ENCODE assay signal across 9 mouse cellular contexts in the genomic region with DNA sequence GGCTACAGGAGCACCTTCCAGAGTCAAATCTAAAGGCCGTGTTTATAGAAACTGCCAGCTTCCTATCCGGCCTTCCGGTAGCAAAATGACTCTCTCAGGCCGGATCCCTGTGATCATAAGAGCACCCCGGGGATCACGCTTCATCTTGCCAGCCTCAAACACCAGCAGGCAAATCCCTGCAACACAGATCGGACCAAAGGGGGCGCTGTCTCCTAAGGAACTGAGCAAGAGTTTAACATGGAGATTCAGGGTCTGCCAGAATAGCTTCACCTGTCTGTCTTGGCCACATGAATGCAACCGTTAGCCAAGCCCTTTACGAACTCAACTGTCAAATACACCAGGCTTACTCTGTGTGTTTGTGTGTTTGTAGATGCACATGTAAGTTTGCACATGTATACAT. TPM values are rescaled to one million over a fixed set of nuclear protein-coding genes. Genes with fewer than 3 reads are reported as not detected.
DNase-seq lines count a peak whose midpoint lies in the region; ATAC-seq and TF ChIP-seq lines count a peak whose summit lies in the region.
"Had no signal": no experiment of that assay in that cellular context is flagged by ENCODE, and none has a peak within 500 bp of the region (broad histone marks: within the 10 kb centered on the region; RNA-seq: fewer than 3 reads in every experiment).

No protein-coding gene starts in this region.

- no peaks in the 10 kb centered on the region for H3K9me3 ChIP-seq in forebrain, embryonic 14.5 days (replicated peaks; ENCODE audit: control insufficient read depth, low read length)
- no peaks in the 10 kb centered on the region for H3K9me3 ChIP-seq in forebrain, embryonic 16.5 days (ENCODE audit: control insufficient read depth, low read length)
- H3K9me3 ChIP-seq in liver, postnatal 0 days (ENCODE audit: low read length): no peaks in the 10 kb centered on the region
- H3K9me3 ChIP-seq: liver, embryonic 15.5 days had no signal

- H3K27ac ChIP-seq in forebrain, embryonic 14.5 days (ENCODE audit: low read depth, low read length): no peak overlapping the region
- H3K27ac ChIP-seq in forebrain, embryonic 16.5 days (ENCODE audit: low read length): no peak overlapping the region
- no peak overlapping the region for H3K27ac ChIP-seq in liver, postnatal 0 days (ENCODE audit: low read depth)
- H3K27ac ChIP-seq: liver, embryonic 15.5 days had no signal

- TF ChIP-seq CTCF in liver, postnatal 0 days (IDR thresholded peaks at IDR 0.05; ENCODE audit: low read depth): peak; percentile 61

- H3K4me1 ChIP-seq in forebrain, embryonic 14.5 days (ENCODE audit: control insufficient read depth, insufficient read depth, low read length): no peaks in the 10 kb centered on the region
- H3K4me1 ChIP-seq in forebrain, embryonic 16.5 days (replicated peaks; ENCODE audit: control insufficient read depth, insufficient read depth, low read length): no peaks in the 10 kb centered on the region
- H3K4me1 ChIP-seq in liver, postnatal 0 days (ENCODE audit: insufficient read depth): no peaks in the 10 kb centered on the region
- H3K4me1 ChIP-seq: liver, embryonic 15.5 days had no signal

- H3K4me2 ChIP-seq in forebrain, embryonic 14.5 days (ENCODE audit: low read length): no peak overlapping the region
- no peak overlapping the region for H3K4me2 ChIP-seq in forebrain, embryonic 16.5 days (ENCODE audit: low read length)
- H3K4me2 ChIP-seq in liver, postnatal 0 days (ENCODE audit: low read depth, low read length): no peak overlapping the region
- H3K4me2 ChIP-seq: liver, embryonic 15.5 days had no signal

- DNase-seq in forebrain, embryonic 14.5 days (ENCODE audit: low spot score): peak; percentile 35
- peak; percentile 64 for DNase-seq in left cerebral cortex, postnatal 4 days
- no peak for DNase-seq in left cerebral cortex, adult 8-10 months (ENCODE audit: low spot score in 2 of 2)
- DNase-seq in ZHBTc4 (ENCODE audit: low read depth, low spot score): peak; percentile 77
- DNase-seq in liver, postnatal 0 days: peak; percentile 58
- DNase-seq in thymus, postnatal 36 days: peak; percentile 12 to 19

- intact Hi-C loops in left cerebral cortex, postnatal 4 days (cut with DNase I): no loop called here

- 59% methylated on average over 10 of the region's 10 CpGs for WGBS in forebrain, embryonic 14.5 days
- 55% methylated on average over 10 of the region's 10 CpGs for WGBS in forebrain, embryonic 16.5 days
- WGBS in liver, postnatal 0 days (ENCODE audit: insufficient replicate concordance): 40% methylated on average over 10 of the region's 10 CpGs

- no peaks in the 10 kb centered on the region for H3K36me3 ChIP-seq in forebrain, embryonic 14.5 days (ENCODE audit: control insufficient read depth, insufficient read depth, low read length)
- no peaks in the 10 kb centered on the region for H3K36me3 ChIP-seq in forebrain, embryonic 16.5 days (ENCODE audit: control insufficient read depth, insufficient read depth)
- no peaks in the 10 kb centered on the region for H3K36me3 ChIP-seq in liver, postnatal 0 days (replicated peaks; ENCODE audit: insufficient read depth, low read length)
- H3K36me3 ChIP-seq: liver, embryonic 15.5 days had no signal

- H3K9ac ChIP-seq in forebrain, embryonic 14.5 days (ENCODE audit: low read length): no peak overlapping the region
- H3K9ac ChIP-seq in forebrain, embryonic 16.5 days (replicated peaks; ENCODE audit: low read depth, low read length): no peak overlapping the region
- H3K9ac ChIP-seq in liver, postnatal 0 days (replicated peaks): no peak overlapping the region
- H3K9ac ChIP-seq: liver, embryonic 15.5 days had no signal

- ATAC-seq in forebrain, embryonic 14.5 days: no peak
- ATAC-seq in forebrain, embryonic 16.5 days: no peak
- ATAC-seq in liver, postnatal 0 days: no peak
- ATAC-seq in frontal cortex, adult (ENCODE audit: low TSS enrichment): no peak

- no peak overlapping the region for H3K4me3 ChIP-seq in forebrain, embryonic 14.5 days (ENCODE audit: low read depth, low read length)
- H3K4me3 ChIP-seq in forebrain, embryonic 16.5 days (replicated peaks; ENCODE audit: low read length): no peak overlapping the region
- no peak overlapping the region for H3K4me3 ChIP-seq in liver, postnatal 0 days (ENCODE audit: low read depth, low read length)
- H3K4me3 ChIP-seq: liver, embryonic 15.5 days had no signal

- H3K27me3 ChIP-seq in forebrain, embryonic 14.5 days (replicated peaks; ENCODE audit: control insufficient read depth, insufficient read depth, low read length): no peaks in the 10 kb centered on the region
- H3K27me3 ChIP-seq in forebrain, embryonic 16.5 days (replicated peaks; ENCODE audit: control insufficient read depth, insufficient read depth, low read length): no peaks in the 10 kb centered on the region; the same call in 1 of the 2 replicates
- H3K27me3 ChIP-seq in liver, postnatal 0 days (ENCODE audit: insufficient read depth, low read length): no peaks in the 10 kb centered on the region
- H3K27me3 ChIP-seq: liver, embryonic 15.5 days had no signal

- TF ChIP-seq EP300 in liver, postnatal 0 days (IDR thresholded peaks at IDR 0.05; ENCODE audit: low read depth): no peak

RNA-seq across cellular contexts. Expression of gene Bcas1, which starts 8.9 kb away (rescaled TPM):
- 1.4 and 2.1 TPM in 2 replicates for polyA plus RNA-seq in forebrain, embryonic 14.5 days (2014; fragmentation: Nextera tagmentation; extraction: Ambion mirVana)
- polyA plus RNA-seq in forebrain, embryonic 16.5 days (2015; fragmentation: Nextera tagmentation; extraction: Ambion mirVana): 1.9 TPM in 2 replicates
- total RNA-seq in left cerebral cortex, postnatal 4 days (2021): 10 to 100 TPM; 10.9 to 13.6 TPM
- total RNA-seq in left cerebral cortex, adult 8-10 months (2022): 100 to 1,000 TPM in 1 of 4 experiments, 10 to 100 TPM in 3; 91.0 to 102 (median 94.4) TPM
- polyA plus RNA-seq in liver, postnatal 0 days (2015; fragmentation: Nextera tagmentation; extraction: Ambion mirVana): 0.48 and 1.5 TPM in 2 replicates

Comparison
In these comparisons a context has a peak if more than half of its experiments do, and no peak if none do; other contexts are left out.
1. DNase-seq: peak in forebrain, embryonic 14.5 days (single experiment), left cerebral cortex, postnatal 4 days (single experiment), ZHBTc4 (single experiment), liver, postnatal 0 days (single experiment) and thymus, postnatal 36 days (2 of 2); none in left cerebral cortex, adult 8-10 months (0 of 2).